Mouse (Mus musculus): Measurements from ENCODE around the gene Pigk. TPM values are rescaled to one million over a fixed set of nuclear protein-coding genes. Genes with fewer than 3 reads are reported as not detected.

Pigk gene
- polyA plus RNA-seq, 1 experiment from 2014 or later, result 59.6 TPM

GRCm38 (mm10) chr3:152735601-152736250 is 21.8 kb downstream of the Pigk start:
- Histone ChIP-seq H3K4me3 (ENCODE audit: low read depth, low read length) (no peak overlapping the region), H3K27me3 (ENCODE audit: control insufficient read depth, insufficient read depth, low read depth, low read length) (no peaks in the 10 kb centered on the region), H3K9ac (ENCODE audit: low read depth, low read length) (peak overlapping the region; percentile 15), H3K36me3 (ENCODE audit: control insufficient read depth, insufficient read depth, low read length) (no peaks in the 10 kb centered on the region), H3K27ac (ENCODE audit: low read length) (no peak overlapping the region), H3K4me1 (ENCODE audit: control insufficient read depth, insufficient read depth, low read length) (no peaks in the 10 kb centered on the region), H3K9me3 (replicated peaks; ENCODE audit: control insufficient read depth, low read length, poor library complexity, severe bottlenecking) (no peaks in the 10 kb centered on the region), H3K4me2 (ENCODE audit: low read length) (no peak overlapping the region)
- WGBS, result 29% methylated on average over 10 of the region's 10 CpGs
- no peak for ATAC-seq

GRCm38 (mm10) chr3:152744301-152744700 is 30.4 kb downstream of the Pigk start:
- 93% methylated on average over 12 of the region's 12 CpGs for WGBS
- no peak for ATAC-seq

DNA sequence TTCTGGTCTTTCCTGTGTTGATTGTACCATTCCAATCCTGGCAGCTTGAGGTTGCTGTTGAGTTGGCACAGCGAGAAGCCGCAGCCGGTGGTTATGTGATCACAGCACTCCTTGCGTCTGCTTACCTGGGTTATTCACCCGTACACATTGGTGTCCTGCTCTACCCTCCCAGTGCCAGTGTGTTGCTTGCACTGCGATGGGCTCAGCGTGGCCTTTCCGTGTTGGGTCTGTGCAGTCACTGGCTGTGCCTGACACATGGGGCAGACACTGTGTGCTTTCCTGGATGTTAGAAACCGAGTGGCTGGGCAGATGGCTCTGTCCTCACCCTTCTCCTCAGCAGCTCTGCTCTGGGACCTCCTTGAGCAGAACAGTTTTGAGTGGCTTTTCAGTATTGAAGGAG is 31.7 kb downstream of the Pigk start:
- 95% methylated on average over 9 of the region's 9 CpGs for WGBS

More at GRCm38 (mm10) chr3:152744301-152744700, 30.4 kb downstream of the Pigk start:
- Histone ChIP-seq H3K36me3 (ENCODE audit: control insufficient read depth, insufficient read depth, low read length) (no peaks in the 10 kb centered on the region), H3K4me1 (ENCODE audit: control insufficient read depth, insufficient read depth, low read length) (no peaks in the 10 kb centered on the region), H3K27me3 (ENCODE audit: control insufficient read depth, insufficient read depth, low read depth, low read length) (no peaks in the 10 kb centered on the region), H3K27ac (ENCODE audit: low read length) (no peak overlapping the region), H3K4me2 (ENCODE audit: low read length) (no peak overlapping the region), H3K4me3 (ENCODE audit: low read depth, low read length) (no peak overlapping the region), H3K9ac (ENCODE audit: low read depth, low read length) (no peak overlapping the region), H3K9me3 (replicated peaks; ENCODE audit: control insufficient read depth, low read length, poor library complexity, severe bottlenecking) (no peaks in the 10 kb centered on the region)

DNA sequence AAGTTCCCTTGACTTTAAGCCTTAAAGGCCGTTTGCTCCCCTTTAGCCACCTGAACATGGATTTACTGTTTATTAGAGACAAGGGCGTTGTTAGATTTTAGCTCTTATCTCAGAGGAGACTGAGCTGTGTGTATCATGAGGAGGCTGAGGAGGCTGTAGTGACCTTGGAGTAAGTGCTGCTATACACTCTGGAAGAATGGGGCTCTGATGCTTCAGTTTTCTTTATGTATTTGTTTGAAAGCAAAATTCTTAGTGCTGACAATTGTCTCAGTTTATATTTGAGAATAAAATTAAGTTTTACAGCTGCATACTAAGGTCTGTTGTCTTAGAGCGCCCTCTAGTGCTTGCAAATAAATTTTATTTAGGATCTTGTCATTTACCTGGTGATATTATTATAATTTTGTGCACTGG is 35.6 kb downstream of the Pigk start:
- Histone ChIP-seq H3K4me2 (ENCODE audit: low read length) (no peak overlapping the region), H3K36me3 (ENCODE audit: control insufficient read depth, insufficient read depth, low read length) (peaks cover 3% of the 10 kb centered on the region; the same call in 1 of the 2 replicates), H3K9ac (ENCODE audit: low read depth, low read length) (no peak overlapping the region), H3K27me3 (ENCODE audit: control insufficient read depth, insufficient read depth, low read depth, low read length) (no peaks in the 10 kb centered on the region), H3K4me1 (ENCODE audit: control insufficient read depth, insufficient read depth, low read length) (no peaks in the 10 kb centered on the region), H3K4me3 (ENCODE audit: low read depth, low read length) (no peak overlapping the region), H3K27ac (ENCODE audit: low read length) (no peak overlapping the region), H3K9me3 (replicated peaks; ENCODE audit: control insufficient read depth, low read length, poor library complexity, severe bottlenecking) (no peaks in the 10 kb centered on the region)
- ATAC-seq, result no peak
- WGBS, result 39% methylated on average over 3 of the region's 3 CpGs

More for the DNA sequence above, 31.7 kb downstream of the Pigk start:
- H3K27ac ChIP-seq (ENCODE audit: low read length), result no peak overlapping the region
- ATAC-seq, result no peak
- H3K4me1 ChIP-seq (ENCODE audit: control insufficient read depth, insufficient read depth, low read length), result no peaks in the 10 kb centered on the region
- no peaks in the 10 kb centered on the region for H3K36me3 ChIP-seq (ENCODE audit: control insufficient read depth, insufficient read depth, low read length)
- no peak overlapping the region for H3K4me2 ChIP-seq (ENCODE audit: low read length)
- H3K9ac ChIP-seq (ENCODE audit: low read depth, low read length), result no peak overlapping the region
- no peak overlapping the region for H3K4me3 ChIP-seq (ENCODE audit: low read depth, low read length)
- H3K9me3 ChIP-seq (replicated peaks; ENCODE audit: control insufficient read depth, low read length, poor library complexity, severe bottlenecking), result no peaks in the 10 kb centered on the region
- H3K27me3 ChIP-seq (ENCODE audit: control insufficient read depth, insufficient read depth, low read depth, low read length), result no peaks in the 10 kb centered on the region

- no peak overlapping the region for H3K4me3 ChIP-seq (ENCODE audit: low read depth, low read length)
- no peaks in the 10 kb centered on the region for H3K4me1 ChIP-seq (ENCODE audit: control insufficient read depth, insufficient read depth, low read length)
- peaks cover 3% of the 10 kb centered on the region; the same call in 1 of the 2 replicates for H3K36me3 ChIP-seq (ENCODE audit: control insufficient read depth, insufficient read depth, low read length)
- no peaks in the 10 kb centered on the region for H3K9me3 ChIP-seq (replicated peaks; ENCODE audit: control insufficient read depth, low read length, poor library complexity, severe bottlenecking)
- H3K4me2 ChIP-seq (ENCODE audit: low read length), result no peak overlapping the region
- WGBS, result 69% methylated on average over 2 of the region's 2 CpGs
- H3K27me3 ChIP-seq (ENCODE audit: control insufficient read depth, insufficient read depth, low read depth, low read length), result no peaks in the 10 kb centered on the region
- no peak for ATAC-seq
- H3K9ac ChIP-seq (ENCODE audit: low read depth, low read length), result no peak overlapping the region
- H3K27ac ChIP-seq (ENCODE audit: low read length), result no peak overlapping the region
Observed at GRCm38 (mm10) chr3:152749881-152750280, 36.0 kb downstream of the Pigk start.

DNA sequence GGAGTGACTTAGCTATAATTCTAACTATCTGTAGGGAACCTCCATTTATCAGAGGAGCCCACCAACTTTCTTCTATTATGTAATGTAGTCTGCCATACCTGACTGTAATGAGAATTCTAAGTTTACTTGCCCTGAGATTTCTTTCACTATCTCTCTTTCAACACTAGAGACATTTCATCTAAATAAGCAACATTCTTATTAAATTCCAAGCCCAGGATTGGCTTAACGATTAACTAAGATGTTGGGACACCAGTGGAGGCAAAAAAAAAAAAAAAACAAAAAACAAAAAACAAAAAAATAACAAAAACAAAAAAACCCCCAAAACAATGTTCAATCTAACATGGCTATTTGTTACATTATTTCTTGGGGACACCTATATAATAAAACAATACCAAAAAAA is 39.0 kb downstream of the Pigk start:
- Histone ChIP-seq H3K36me3 (ENCODE audit: control insufficient read depth, insufficient read depth, low read length) (peaks cover 3% of the 10 kb centered on the region; the same call in 1 of the 2 replicates), H3K4me2 (ENCODE audit: low read length) (no peak overlapping the region), H3K27me3 (ENCODE audit: control insufficient read depth, insufficient read depth, low read depth, low read length) (no peaks in the 10 kb centered on the region), H3K27ac (ENCODE audit: low read length) (no peak overlapping the region), H3K4me1 (ENCODE audit: control insufficient read depth, insufficient read depth, low read length) (peaks cover 4% of the 10 kb centered on the region; the same call in 1 of the 2 replicates), H3K9ac (ENCODE audit: low read depth, low read length) (no peak overlapping the region), H3K9me3 (replicated peaks; ENCODE audit: control insufficient read depth, low read length, poor library complexity, severe bottlenecking) (no peaks in the 10 kb centered on the region), H3K4me3 (ENCODE audit: low read depth, low read length) (no peak overlapping the region)
- WGBS, result 100% methylated on average over 1 of the region's 1 CpGs
- no peak for ATAC-seq

DNA sequence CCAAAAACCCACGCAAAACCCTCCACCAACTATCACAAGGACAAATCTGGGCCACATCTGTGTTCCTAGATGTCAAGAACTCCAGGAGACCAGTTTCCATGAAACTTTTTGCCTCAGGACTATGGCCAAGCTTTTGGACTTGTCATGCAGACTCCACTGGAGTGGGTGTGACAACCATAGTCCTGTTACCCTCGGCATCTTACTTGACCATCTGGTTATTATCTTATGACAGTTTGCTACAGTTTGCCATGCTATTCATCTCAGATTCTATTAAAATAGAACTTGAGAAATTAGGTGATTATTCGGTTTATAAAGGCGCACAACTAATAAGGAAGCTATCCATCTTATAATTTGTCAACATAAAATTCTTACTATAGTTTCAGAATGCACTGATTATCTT is 39.4 kb downstream of the Pigk start:
- H3K9me3 ChIP-seq (replicated peaks; ENCODE audit: control insufficient read depth, low read length, poor library complexity, severe bottlenecking), result no peaks in the 10 kb centered on the region
- no peak overlapping the region for H3K4me2 ChIP-seq (ENCODE audit: low read length)
- no peak overlapping the region for H3K27ac ChIP-seq (ENCODE audit: low read length)
- H3K36me3 ChIP-seq (ENCODE audit: control insufficient read depth, insufficient read depth, low read length), result peaks cover 3% of the 10 kb centered on the region; the same call in 1 of the 2 replicates
- no peaks in the 10 kb centered on the region for H3K27me3 ChIP-seq (ENCODE audit: control insufficient read depth, insufficient read depth, low read depth, low read length)
- WGBS, result 89% methylated on average over 4 of the region's 4 CpGs
- no peak overlapping the region for H3K4me3 ChIP-seq (ENCODE audit: low read depth, low read length)
- no peak for ATAC-seq
- no peak overlapping the region for H3K9ac ChIP-seq (ENCODE audit: low read depth, low read length)
- H3K4me1 ChIP-seq (ENCODE audit: control insufficient read depth, insufficient read depth, low read length), result peaks cover 5% of the 10 kb centered on the region; the same call in 1 of the 2 replicates

- WGBS, result 60% methylated on average over 14 of the region's 14 CpGs
- Histone ChIP-seq H3K36me3 (ENCODE audit: control insufficient read depth, insufficient read depth, low read length) (peaks cover 3% of the 10 kb centered on the region; the same call in 1 of the 2 replicates), H3K27ac (ENCODE audit: low read length) (no peak overlapping the region), H3K9ac (ENCODE audit: low read depth, low read length) (no peak overlapping the region), H3K27me3 (ENCODE audit: control insufficient read depth, insufficient read depth, low read depth, low read length) (no peaks in the 10 kb centered on the region), H3K4me1 (ENCODE audit: control insufficient read depth, insufficient read depth, low read length) (peaks cover 12% of the 10 kb centered on the region; the same call in 1 of the 2 replicates), H3K4me2 (ENCODE audit: low read length) (no peak overlapping the region), H3K4me3 (ENCODE audit: low read depth, low read length) (no peak overlapping the region), H3K9me3 (replicated peaks; ENCODE audit: control insufficient read depth, low read length, poor library complexity, severe bottlenecking) (no peaks in the 10 kb centered on the region)
- peak; percentile 65 for ATAC-seq
Observed at GRCm38 (mm10) chr3:152753920-152754764, 40.2 kb downstream of the Pigk start.

DNA sequence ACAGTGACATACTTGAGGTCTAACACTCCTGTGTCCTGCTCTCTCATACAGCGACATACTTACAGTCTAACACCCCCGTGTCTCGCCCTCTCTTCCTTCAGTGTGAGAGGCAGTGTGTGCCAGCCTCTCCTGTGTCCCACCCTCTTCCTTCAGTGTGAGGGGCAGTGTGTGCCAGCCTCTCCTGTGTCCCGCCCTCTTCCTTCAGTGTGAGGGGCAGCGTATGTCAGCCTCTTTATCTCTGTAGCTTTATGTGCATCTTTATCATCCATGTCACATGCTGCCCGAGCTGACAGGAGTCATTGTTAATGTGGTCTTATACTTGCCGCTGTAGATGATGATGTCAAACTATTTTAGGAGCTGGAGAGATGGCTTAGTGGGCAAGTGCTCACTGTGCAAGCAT is 41.6 kb downstream of the Pigk start:
- Histone ChIP-seq H3K4me3 (ENCODE audit: low read depth, low read length) (no peak overlapping the region), H3K9ac (ENCODE audit: low read depth, low read length) (no peak overlapping the region), H3K27me3 (ENCODE audit: control insufficient read depth, insufficient read depth, low read depth, low read length) (no peaks in the 10 kb centered on the region), H3K4me1 (ENCODE audit: control insufficient read depth, insufficient read depth, low read length) (peaks cover 12% of the 10 kb centered on the region; the same call in 1 of the 2 replicates), H3K36me3 (ENCODE audit: control insufficient read depth, insufficient read depth, low read length) (peaks cover 3% of the 10 kb centered on the region; the same call in 1 of the 2 replicates), H3K4me2 (ENCODE audit: low read length) (no peak overlapping the region), H3K27ac (ENCODE audit: low read length) (no peak overlapping the region), H3K9me3 (replicated peaks; ENCODE audit: control insufficient read depth, low read length, poor library complexity, severe bottlenecking) (no peaks in the 10 kb centered on the region)
- WGBS, result 83% methylated on average over 7 of the region's 7 CpGs
- no peak for ATAC-seq

All from midbrain, embryonic 16.5 days (tissue).